ENCODE assay signal across 14 mouse cellular contexts in the genomic region with DNA sequence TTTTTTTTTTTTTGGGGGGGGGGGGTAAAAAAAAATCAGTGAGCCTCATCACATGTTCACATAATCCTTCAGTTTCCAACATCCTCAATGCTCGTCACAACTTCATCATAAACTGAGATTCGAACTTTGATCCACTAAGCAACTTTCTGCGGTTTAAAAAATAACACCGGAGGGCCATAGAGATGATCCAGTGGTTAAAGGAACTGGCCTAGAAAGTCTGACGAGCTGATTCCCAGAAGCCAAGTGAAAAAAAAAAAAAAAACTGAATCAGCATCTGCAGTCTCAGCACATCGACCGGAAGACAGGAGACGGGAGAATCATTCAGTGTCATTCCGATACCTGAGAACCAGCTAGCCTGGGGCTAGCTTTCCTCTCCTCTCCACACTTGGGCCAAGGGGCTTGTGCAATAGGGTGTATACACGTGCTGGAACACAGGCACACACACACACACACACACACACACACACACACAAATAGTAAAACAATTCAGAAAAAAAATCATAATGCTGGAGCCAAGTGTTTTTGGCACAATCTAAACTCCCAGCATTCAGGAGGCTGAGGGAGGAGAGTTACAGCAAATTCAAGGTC. TPM values are rescaled to one million over a fixed set of nuclear protein-coding genes. Genes with fewer than 3 reads are reported as not detected.
DNase-seq lines count a peak whose midpoint lies in the region; ATAC-seq and TF ChIP-seq lines count a peak whose summit lies in the region.
"Had no signal": no experiment of that assay in that cellular context is flagged by ENCODE, and none has a peak within 500 bp of the region (broad histone marks: within the 10 kb centered on the region; RNA-seq: fewer than 3 reads in every experiment).

No protein-coding gene starts in this region.

- no peak overlapping the region for H3K9ac ChIP-seq in hindbrain, postnatal 0 days (replicated peaks; ENCODE audit: low read length)
- H3K9ac ChIP-seq in hindbrain, embryonic 12.5 days: no peak overlapping the region
- no peak overlapping the region for H3K9ac ChIP-seq in lung, postnatal 0 days (replicated peaks; ENCODE audit: low read depth)
- H3K9ac ChIP-seq: forebrain, embryonic 15.5 days; kidney, embryonic 15.5 days; liver, embryonic 15.5 days had no signal

- no peak for DNase-seq in cerebellum, adult 2 months
- DNase-seq in cerebellum, adult 8-10 months: no peak
- no peak for DNase-seq in hindbrain, postnatal 0 days (ENCODE audit: low spot score)
- peak; percentile 32 for DNase-seq in lung, postnatal 0 days (ENCODE audit: low spot score)
- DNase-seq in lung, postnatal 25 days (ENCODE audit: low spot score): no peak
- DNase-seq: adrenal gland, adult 8-10 months; cerebellum, adult 18-20 months; thymus, postnatal 14 days had no signal

- WGBS in cerebellum, adult 2 months: 45% methylated on average over 10 of the region's 10 CpGs
- 58% methylated on average over 10 of the region's 10 CpGs for WGBS in hindbrain, postnatal 0 days
- WGBS in hindbrain, embryonic 12.5 days: 78% methylated on average over 10 of the region's 10 CpGs
- 57% methylated on average over 10 of the region's 10 CpGs for WGBS in lung, postnatal 0 days
- 64% methylated on average over 10 of the region's 10 CpGs for whole genome bisulfite sequencing in small intestine, adult 2 months

- H3K9me3 ChIP-seq in hindbrain, postnatal 0 days (ENCODE audit: low read length): no peaks in the 10 kb centered on the region
- H3K9me3 ChIP-seq in hindbrain, embryonic 12.5 days (replicated peaks): no peaks in the 10 kb centered on the region
- H3K9me3 ChIP-seq in lung, postnatal 0 days (ENCODE audit: low read length): no peaks in the 10 kb centered on the region
- H3K9me3 ChIP-seq: forebrain, embryonic 15.5 days; kidney, embryonic 15.5 days; liver, embryonic 15.5 days had no signal

- no peak for TF ChIP-seq CTCF in cerebellum, adult 2 months (IDR thresholded peaks at IDR 0.05; ENCODE audit: borderline replicate concordance, insufficient read depth, low read depth, low read length)
- no peak for TF ChIP-seq CTCF in hindbrain, postnatal 0 days (IDR thresholded peaks at IDR 0.05; ENCODE audit: low read depth)
- no peak for TF ChIP-seq CTCF in lung, postnatal 0 days (IDR thresholded peaks at IDR 0.05)
- no peak for TF ChIP-seq CTCF in small intestine, adult 2 months (IDR thresholded peaks at IDR 0.05; ENCODE audit: extremely low read depth, insufficient read length, insufficient replicate concordance, low read depth, low read length)

- H3K4me2 ChIP-seq in hindbrain, postnatal 0 days (ENCODE audit: low read depth, low read length): peak overlapping the region; percentile 61; the same call in 1 of the 2 replicates
- H3K4me2 ChIP-seq in hindbrain, embryonic 12.5 days (replicated peaks): no peak overlapping the region
- 0 out of 2 replicates have a peak overlapping the region, but pooled peaks have one; percentile 14 for H3K4me2 ChIP-seq in lung, postnatal 0 days (replicated peaks; ENCODE audit: low read depth, low read length)
- H3K4me2 ChIP-seq: forebrain, embryonic 15.5 days; kidney, embryonic 15.5 days had no signal

- peaks cover 15% of the 10 kb centered on the region for H3K4me1 ChIP-seq in cerebellum, adult 2 months (ENCODE audit: control insufficient read depth, insufficient read depth, low read length)
- peaks cover 5% of the 10 kb centered on the region; the same call in 1 of the 2 replicates for H3K4me1 ChIP-seq in hindbrain, postnatal 0 days (ENCODE audit: insufficient read depth, low read length)
- peaks cover 17% of the 10 kb centered on the region for H3K4me1 ChIP-seq in hindbrain, embryonic 12.5 days
- peaks cover 7% of the 10 kb centered on the region; the same call in 1 of the 2 replicates for H3K4me1 ChIP-seq in lung, postnatal 0 days (ENCODE audit: insufficient read depth, low read depth, low read length)
- H3K4me1 ChIP-seq in small intestine, adult 2 months (ENCODE audit: control insufficient read depth, insufficient read depth, insufficient read length, low read length): peaks cover 3% of the 10 kb centered on the region; the same call in 1 of the 2 replicates

- peak overlapping the region; percentile 29 for H3K4me3 ChIP-seq in cerebellum, adult 2 months (replicated peaks; ENCODE audit: insufficient read depth, low read depth, low read length)
- H3K4me3 ChIP-seq in hindbrain, postnatal 0 days (ENCODE audit: low read length): no peak overlapping the region
- H3K4me3 ChIP-seq in hindbrain, embryonic 12.5 days: no peak overlapping the region
- H3K4me3 ChIP-seq in lung, postnatal 0 days (ENCODE audit: low read depth, low read length): no peak overlapping the region
- no peak overlapping the region for H3K4me3 ChIP-seq in small intestine, adult 2 months (ENCODE audit: low read depth, low read length)
- H3K4me3 ChIP-seq: forebrain, embryonic 15.5 days; kidney, embryonic 15.5 days had no signal

- no peak for TF ChIP-seq POLR2A in cerebellum, adult 2 months (IDR thresholded peaks at IDR 0.05; ENCODE audit: borderline replicate concordance, insufficient read depth, low read length)
- no peak for TF ChIP-seq POLR2A in small intestine, adult 2 months (IDR thresholded peaks at IDR 0.05; ENCODE audit: low read depth, low read length)

- H3K36me3 ChIP-seq in hindbrain, postnatal 0 days (ENCODE audit: insufficient read depth, low read length): no peaks in the 10 kb centered on the region
- H3K36me3 ChIP-seq in hindbrain, embryonic 12.5 days: no peaks in the 10 kb centered on the region
- H3K36me3 ChIP-seq in lung, postnatal 0 days (ENCODE audit: insufficient read depth, low read length): no peaks in the 10 kb centered on the region
- no peaks in the 10 kb centered on the region for H3K36me3 ChIP-seq in small intestine, adult 2 months (ENCODE audit: control insufficient read depth, insufficient read depth, low read length)
- H3K36me3 ChIP-seq: forebrain, embryonic 15.5 days; kidney, embryonic 15.5 days; liver, embryonic 15.5 days had no signal

- ATAC-seq in hindbrain, postnatal 0 days: no peak
- no peak for ATAC-seq in hindbrain, embryonic 12.5 days (ENCODE audit: low FRiP score)
- ATAC-seq in lung, postnatal 0 days: no peak
- ATAC-seq in frontal cortex, adult (ENCODE audit: low TSS enrichment): no peak
- ATAC-seq: forebrain, embryonic 15.5 days had no signal

- no peak for TF ChIP-seq EP300 in lung, postnatal 0 days (IDR thresholded peaks at IDR 0.05)

- H3K27me3 ChIP-seq in cerebellum, adult 2 months (ENCODE audit: control insufficient read depth, insufficient read depth, low read length): no peaks in the 10 kb centered on the region
- no peaks in the 10 kb centered on the region for H3K27me3 ChIP-seq in hindbrain, postnatal 0 days (ENCODE audit: insufficient read depth, low read length)
- no peaks in the 10 kb centered on the region for H3K27me3 ChIP-seq in hindbrain, embryonic 12.5 days
- no peaks in the 10 kb centered on the region for H3K27me3 ChIP-seq in lung, postnatal 0 days (replicated peaks; ENCODE audit: insufficient read depth, low read length)
- no peaks in the 10 kb centered on the region for H3K27me3 ChIP-seq in small intestine, adult 2 months (ENCODE audit: control insufficient read depth, insufficient read depth, low read length)
- H3K27me3 ChIP-seq: forebrain, embryonic 15.5 days; kidney, embryonic 15.5 days had no signal

- H3K27ac ChIP-seq in cerebellum, adult 2 months (ENCODE audit: insufficient read depth, low read length): peak overlapping the region; percentile 16; the same call in 1 of the 2 replicates
- no peak overlapping the region for H3K27ac ChIP-seq in hindbrain, postnatal 0 days
- H3K27ac ChIP-seq in hindbrain, embryonic 12.5 days: no peak overlapping the region
- H3K27ac ChIP-seq in lung, postnatal 0 days (ENCODE audit: low read length): no peak overlapping the region; the same call in 1 of the 2 replicates
- peak overlapping the region; percentile 60 for H3K27ac ChIP-seq in small intestine, adult 2 months (ENCODE audit: insufficient read depth, low read depth, low read length)
- H3K27ac ChIP-seq: forebrain, embryonic 15.5 days; kidney, embryonic 15.5 days; liver, embryonic 15.5 days had no signal

RNA-seq across cellular contexts. Expression of gene Lgmn, which starts 2.6 kb away (rescaled TPM):
- polyA plus RNA-seq in cerebellum, adult 2 months (2012; rRNA removed): 139 and 150 TPM in 2 replicates
- 148 TPM in 2 replicates for total RNA-seq in hindbrain, postnatal 0 days (2014; rRNA removed)
- polyA plus RNA-seq in hindbrain, postnatal 0 days (2015; fragmentation: Nextera tagmentation; extraction: Ambion mirVana): 166 and 179 TPM in 2 replicates
- polyA plus RNA-seq in hindbrain, embryonic 12.5 days (2016; fragmentation: Nextera tagmentation; extraction: Ambion mirVana): 73.7 and 76.9 TPM in 2 replicates
- polyA plus RNA-seq in lung, postnatal 0 days (2015; fragmentation: Nextera tagmentation; extraction: Ambion mirVana): 174 and 198 TPM in 2 replicates
- polyA plus RNA-seq in small intestine, adult 2 months (2012; rRNA removed): 48.6 and 70.2 TPM in 2 replicates

RNA-seq across cellular contexts. Expression of gene Golga5, which starts 31.9 kb away (rescaled TPM):
- 27.4 and 28.4 TPM in 2 replicates for polyA plus RNA-seq in cerebellum, adult 2 months (2012; rRNA removed)
- 23.2 and 24.7 TPM in 2 replicates for total RNA-seq in hindbrain, postnatal 0 days (2014; rRNA removed)
- polyA plus RNA-seq in hindbrain, postnatal 0 days (2015; fragmentation: Nextera tagmentation; extraction: Ambion mirVana): 24.3 and 25.0 TPM in 2 replicates
- 35.6 and 39.7 TPM in 2 replicates for polyA plus RNA-seq in hindbrain, embryonic 12.5 days (2016; fragmentation: Nextera tagmentation; extraction: Ambion mirVana)
- polyA plus RNA-seq in lung, postnatal 0 days (2015; fragmentation: Nextera tagmentation; extraction: Ambion mirVana): 27.5 and 29.8 TPM in 2 replicates
- 3.7 and 7.8 TPM in 2 replicates for polyA plus RNA-seq in small intestine, adult 2 months (2012; rRNA removed)

Comparison
In these comparisons a context has a peak if more than half of its experiments do, and no peak if none do; other contexts are left out.
1. H3K27ac ChIP-seq: peak in cerebellum, adult 2 months (single experiment) and small intestine, adult 2 months (single experiment); none in hindbrain, postnatal 0 days (single experiment), hindbrain, embryonic 12.5 days (single experiment) and lung, postnatal 0 days (single experiment).